Mouse (Mus musculus): ENCODE data around the gene Gm128. TPM values are rescaled to one million over a fixed set of nuclear protein-coding genes. Genes with fewer than 3 reads are reported as not detected.

Gm128 gene
- total and polyA plus RNA-seq, 2 experiments from 2014 or later, result 0.61 to 1.4 TPM

- no peak for TF ChIP-seq CTCF (IDR thresholded peaks at IDR 0.05; ENCODE audit: low read depth)
- no peaks in the 10 kb centered on the region for H3K9me3 ChIP-seq (ENCODE audit: low read length)
- H3K4me1 ChIP-seq (ENCODE audit: insufficient read depth, low read length), result peaks cover 20% of the 10 kb centered on the region
- H3K27me3 ChIP-seq (ENCODE audit: insufficient read depth, low read length), result no peaks in the 10 kb centered on the region
- WGBS, result 81% methylated on average over 16 of the region's 16 CpGs
- DNase-seq (ENCODE audit: low spot score), result no peak
- H3K4me3 ChIP-seq (ENCODE audit: low read length), result no peak overlapping the region
- peaks cover 54% of the 10 kb centered on the region for H3K36me3 ChIP-seq (ENCODE audit: insufficient read depth, low read length)
- H3K4me2 ChIP-seq (ENCODE audit: low read depth, low read length), result no peak overlapping the region
- H3K27ac ChIP-seq, result no peak overlapping the region
- no peak for ATAC-seq
- no peak overlapping the region for H3K9ac ChIP-seq (replicated peaks; ENCODE audit: low read length)
Measured at GRCm38 (mm10) chr3:95233303-95233980, 8.0 kb downstream of the Gm128 start.

GRCm38 (mm10) chr3:95232771-95233170 lies 8.6 kb downstream of the Gm128 start:
- TF ChIP-seq CTCF (IDR thresholded peaks at IDR 0.05; ENCODE audit: low read depth), result no peak
- Histone ChIP-seq H3K9ac (replicated peaks; ENCODE audit: low read length) (no peak overlapping the region), H3K4me2 (ENCODE audit: low read depth, low read length) (no peak overlapping the region), H3K4me3 (ENCODE audit: low read length) (no peak overlapping the region), H3K27ac (no peak overlapping the region), H3K9me3 (ENCODE audit: low read length) (no peaks in the 10 kb centered on the region), H3K27me3 (ENCODE audit: insufficient read depth, low read length) (no peaks in the 10 kb centered on the region), H3K4me1 (ENCODE audit: insufficient read depth, low read length) (peaks cover 20% of the 10 kb centered on the region), H3K36me3 (ENCODE audit: insufficient read depth, low read length) (peaks cover 54% of the 10 kb centered on the region)
- ATAC-seq (no peak), DNase-seq (ENCODE audit: low spot score) (no peak)
- 91% methylated on average over 7 of the region's 7 CpGs for WGBS

- ATAC-seq (no peak), DNase-seq (ENCODE audit: low spot score) (no peak)
- 0 out of 2 replicates have a peak within 1 kb of the TSS, but pooled peaks have one; percentile 21 for H3K9ac ChIP-seq (replicated peaks; ENCODE audit: low read length)
- no peak within 1 kb of the TSS for H3K4me3 ChIP-seq (ENCODE audit: low read length)
- no peaks in the 10 kb centered on the region for H3K9me3 ChIP-seq (ENCODE audit: low read length)
- H3K36me3 ChIP-seq (ENCODE audit: insufficient read depth, low read length), result peaks cover 48% of the 10 kb centered on the region
- WGBS, result 43% methylated on average over 13 of the region's 13 CpGs
- H3K27ac ChIP-seq, result peak within 1 kb of the TSS; percentile 93
- no peaks in the 10 kb centered on the region for H3K27me3 ChIP-seq (ENCODE audit: insufficient read depth, low read length)
- H3K4me2 ChIP-seq (ENCODE audit: low read depth, low read length), result peak within 1 kb of the TSS; percentile 91
- H3K4me1 ChIP-seq (ENCODE audit: insufficient read depth, low read length), result peaks cover 20% of the 10 kb centered on the region
- TF ChIP-seq CTCF (IDR thresholded peaks at IDR 0.05; ENCODE audit: low read depth), result no peak
Measured at GRCm38 (mm10) chr3:95231298-95232221, 9.8 kb downstream of the Gm128 start, which contains the start of gene Mllt11. Gene Mllt11 (minus strand): TSS chr3:95232171.

- no peak for ATAC-seq
- TF ChIP-seq CTCF (IDR thresholded peaks at IDR 0.05; ENCODE audit: low read depth), result no peak
Measured at GRCm38 (mm10) chr3:95230495-95231297, 10.7 kb downstream of the Gm128 start.

GRCm38 (mm10) chr3:95229781-95230494 lies 11.5 kb downstream of the Gm128 start:
- Histone ChIP-seq H3K4me3 (ENCODE audit: low read length) (peak overlapping the region; percentile 57), H3K4me1 (ENCODE audit: insufficient read depth, low read length) (peaks cover 20% of the 10 kb centered on the region), H3K27ac (peak overlapping the region; percentile 93), H3K36me3 (ENCODE audit: insufficient read depth, low read length) (peaks cover 32% of the 10 kb centered on the region), H3K4me2 (ENCODE audit: low read depth, low read length) (peak overlapping the region; percentile 91), H3K9me3 (ENCODE audit: low read length) (no peaks in the 10 kb centered on the region), H3K27me3 (ENCODE audit: insufficient read depth, low read length) (no peaks in the 10 kb centered on the region), H3K9ac (replicated peaks; ENCODE audit: low read length) (peak overlapping the region; percentile 82)
- DNase-seq (ENCODE audit: low spot score) (peak; percentile 68), ATAC-seq (peak; percentile 45)
- whole genome bisulfite sequencing, result 2% methylated on average over 13 of the region's 13 CpGs
- TF ChIP-seq CTCF (IDR thresholded peaks at IDR 0.05; ENCODE audit: low read depth), result no peak

More at GRCm38 (mm10) chr3:95230495-95231297, 10.7 kb downstream of the Gm128 start:
- H3K27me3 ChIP-seq (ENCODE audit: insufficient read depth, low read length), result no peaks in the 10 kb centered on the region
- 26% methylated on average over 8 of the region's 8 CpGs for WGBS
- peaks cover 40% of the 10 kb centered on the region for H3K36me3 ChIP-seq (ENCODE audit: insufficient read depth, low read length)
- peaks cover 20% of the 10 kb centered on the region for H3K4me1 ChIP-seq (ENCODE audit: insufficient read depth, low read length)
- peak overlapping the region; percentile 57 for H3K4me3 ChIP-seq (ENCODE audit: low read length)
- DNase-seq (ENCODE audit: low spot score), result peak; percentile 56
- peak overlapping the region; percentile 91 for H3K4me2 ChIP-seq (ENCODE audit: low read depth, low read length)
- peak overlapping the region; percentile 82 for H3K9ac ChIP-seq (replicated peaks; ENCODE audit: low read length)
- H3K27ac ChIP-seq, result peak overlapping the region; percentile 93
- H3K9me3 ChIP-seq (ENCODE audit: low read length), result no peaks in the 10 kb centered on the region

All from hindbrain, postnatal 0 days (tissue).